Comparison of ENCODE assay signal across 9 mouse cellular contexts in genomic region chr12:80063402-80064150, GRCm38 (mm10). TPM values are rescaled to one million over a fixed set of nuclear protein-coding genes. Genes with fewer than 3 reads are reported as not detected.
DNase-seq lines count a peak whose midpoint lies in the region; ATAC-seq and TF ChIP-seq lines count a peak whose summit lies in the region.
"Had no signal": no experiment of that assay in that cellular context is flagged by ENCODE, and none has a peak within 500 bp of the region (broad histone marks: within the 10 kb centered on the region; RNA-seq: fewer than 3 reads in every experiment).

No protein-coding gene starts in this region.

- no peaks in the 10 kb centered on the region for H3K9me3 ChIP-seq in embryonic facial prominence, embryonic 11.5 days (replicated peaks; ENCODE audit: control insufficient read depth, low read length)
- H3K9me3 ChIP-seq in hindbrain, embryonic 13.5 days: no peaks in the 10 kb centered on the region
- H3K9me3 ChIP-seq in midbrain, embryonic 16.5 days (replicated peaks; ENCODE audit: control insufficient read depth, low read length, poor library complexity, severe bottlenecking): no peaks in the 10 kb centered on the region

- peaks cover 12% of the 10 kb centered on the region for H3K4me1 ChIP-seq in embryonic facial prominence, embryonic 11.5 days (ENCODE audit: control insufficient read depth, insufficient read depth, low read length)
- peaks cover 52% of the 10 kb centered on the region for H3K4me1 ChIP-seq in hindbrain, embryonic 13.5 days (replicated peaks)
- peaks cover 37% of the 10 kb centered on the region for H3K4me1 ChIP-seq in midbrain, embryonic 16.5 days (ENCODE audit: control insufficient read depth, insufficient read depth, low read length)

- no peak overlapping the region for H3K9ac ChIP-seq in embryonic facial prominence, embryonic 11.5 days (replicated peaks; ENCODE audit: low read length)
- H3K9ac ChIP-seq in hindbrain, embryonic 13.5 days: no peak overlapping the region
- H3K9ac ChIP-seq in midbrain, embryonic 16.5 days (ENCODE audit: low read depth, low read length): no peak overlapping the region

- H3K27me3 ChIP-seq in embryonic facial prominence, embryonic 11.5 days (ENCODE audit: control insufficient read depth, insufficient read depth, low read length): no peaks in the 10 kb centered on the region
- no peaks in the 10 kb centered on the region for H3K27me3 ChIP-seq in hindbrain, embryonic 13.5 days
- H3K27me3 ChIP-seq in midbrain, embryonic 16.5 days (ENCODE audit: control insufficient read depth, insufficient read depth, low read depth, low read length): no peaks in the 10 kb centered on the region

- H3K4me2 ChIP-seq in embryonic facial prominence, embryonic 11.5 days (ENCODE audit: low read depth, low read length): no peak overlapping the region
- no peak overlapping the region for H3K4me2 ChIP-seq in hindbrain, embryonic 13.5 days
- H3K4me2 ChIP-seq in midbrain, embryonic 16.5 days (ENCODE audit: low read length): no peak overlapping the region

- no peak for DNase-seq in layer of hippocampus, adult 2 months (ENCODE audit: low spot score in 2 of 2)
- DNase-seq in layer of hippocampus, adult 11-12 months (ENCODE audit: low spot score): no peak
- no peak for DNase-seq in embryonic facial prominence, embryonic 11.5 days (ENCODE audit: low spot score)
- no peak for DNase-seq in cerebellum, postnatal 14 days
- DNase-seq in B cell, adult 2 months: no peak
- no peak for DNase-seq in frontal cortex, adult 2 months (ENCODE audit: extremely low spot score in 1 of 2, low spot score in 1 of 2)
- DNase-seq: kidney, postnatal 14 days had no signal

- TF ChIP-seq CTCF in layer of hippocampus, adult 2 months (conservative IDR thresholded peaks at IDR 0.05): no peak

- peak overlapping the region; percentile 78 for H3K27ac ChIP-seq in layer of hippocampus, adult 2 months
- 0 out of 2 replicates have a peak overlapping the region, but pooled peaks have one; percentile 86 for H3K27ac ChIP-seq in embryonic facial prominence, embryonic 11.5 days (replicated peaks; ENCODE audit: low read depth, low read length)
- H3K27ac ChIP-seq in hindbrain, embryonic 13.5 days: peak overlapping the region; percentile 81
- peak overlapping the region; percentile 77 for H3K27ac ChIP-seq in midbrain, embryonic 16.5 days (ENCODE audit: low read length)

- no peak overlapping the region for H3K4me3 ChIP-seq in layer of hippocampus, adult 2 months
- no peak overlapping the region for H3K4me3 ChIP-seq in embryonic facial prominence, embryonic 11.5 days (ENCODE audit: low read depth, low read length)
- H3K4me3 ChIP-seq in hindbrain, embryonic 13.5 days: no peak overlapping the region
- H3K4me3 ChIP-seq in midbrain, embryonic 16.5 days (ENCODE audit: low read depth, low read length): no peak overlapping the region

- 40% methylated on average over 7 of the region's 7 CpGs for whole genome bisulfite sequencing in embryonic facial prominence, embryonic 11.5 days
- 17% methylated on average over 7 of the region's 7 CpGs for WGBS in hindbrain, embryonic 13.5 days
- 16% methylated on average over 7 of the region's 7 CpGs for WGBS in midbrain, embryonic 16.5 days

- H3K36me3 ChIP-seq in embryonic facial prominence, embryonic 11.5 days (replicated peaks; ENCODE audit: control insufficient read depth, insufficient read depth, low read depth, low read length): no peaks in the 10 kb centered on the region
- no peaks in the 10 kb centered on the region for H3K36me3 ChIP-seq in hindbrain, embryonic 13.5 days
- no peaks in the 10 kb centered on the region for H3K36me3 ChIP-seq in midbrain, embryonic 16.5 days (ENCODE audit: control insufficient read depth, insufficient read depth, low read length)

- ATAC-seq in embryonic facial prominence, embryonic 11.5 days (replicated peaks; ENCODE audit: insufficient number of reproducible peaks, low FRiP score, low TSS enrichment, low read depth): no peak
- ATAC-seq in hindbrain, embryonic 13.5 days (ENCODE audit: low FRiP score): no peak
- ATAC-seq in midbrain, embryonic 16.5 days: no peak

RNA-seq across cellular contexts. Expression of gene Zfp36l1, which starts 49.2 kb away (rescaled TPM):
- total RNA-seq in layer of hippocampus, adult 2 months (2021): 10 to 100 TPM; 35.2 to 39.4 TPM
- 154 and 160 TPM in 2 replicates for polyA plus RNA-seq in embryonic facial prominence, embryonic 11.5 days (2014; fragmentation: Nextera tagmentation; extraction: Ambion mirVana)
- 44.6 and 53.1 TPM in 2 replicates for polyA plus RNA-seq in hindbrain, embryonic 13.5 days (2015; fragmentation: Nextera tagmentation; extraction: Ambion mirVana)
- polyA plus RNA-seq in midbrain, embryonic 16.5 days (2015; fragmentation: Nextera tagmentation; extraction: Ambion mirVana): 26.5 and 29.9 TPM in 2 replicates
- polyA plus RNA-seq in frontal cortex, adult 2 months (2012; rRNA removed): 22.0 and 24.3 TPM in 2 replicates
